Comparison of ENCODE assay signal across 22 mouse cellular contexts in genomic region chr12:52845982-52846381, GRCm38 (mm10).
"Had no signal": no experiment of that assay in that cellular context is flagged by ENCODE, and none has a peak within 500 bp of the region (broad histone marks: within the 10 kb centered on the region; RNA-seq: fewer than 3 reads in every experiment).

No protein-coding gene starts in this region.

- H3K4me3 ChIP-seq: liver, embryonic 13.5 days; liver, embryonic 15.5 days; lung, embryonic 15.5 days; megakaryocyte, embryonic 14.5 days; myocyte; neural tube, embryonic 13.5 days; neural tube, embryonic 15.5 days; stomach, embryonic 15.5 days had no signal

- H3K4me2 ChIP-seq: liver, embryonic 13.5 days; liver, embryonic 15.5 days; lung, embryonic 15.5 days; midbrain, embryonic 11.5 days; neural tube, embryonic 13.5 days; neural tube, embryonic 15.5 days; stomach, embryonic 15.5 days had no signal

- H3K4me1 ChIP-seq: liver, embryonic 13.5 days; liver, embryonic 15.5 days; megakaryocyte, embryonic 14.5 days; stomach, embryonic 15.5 days had no signal

- H3K9ac ChIP-seq: liver, embryonic 13.5 days; liver, embryonic 15.5 days; liver, postnatal 0 days; lung, embryonic 15.5 days; neural tube, embryonic 13.5 days; neural tube, embryonic 15.5 days; stomach, embryonic 15.5 days had no signal

- ATAC-seq: liver, postnatal 0 days; lung, postnatal 0 days; midbrain, embryonic 16.5 days had no signal

- DNase-seq: liver, embryonic 13.5 days; liver, postnatal 0 days; lung, adult 2 months; lung, postnatal 14 days; lung, postnatal 36 days; midbrain, embryonic 14.5 days; retina, postnatal 1 day; right cerebral cortex, adult 18-20 months; thymus, adult 2 months; thymus, postnatal 25 days; thymus, postnatal 4 days had no signal

- H3K36me3 ChIP-seq: liver, embryonic 13.5 days; liver, embryonic 15.5 days; lung, embryonic 15.5 days; neural tube, embryonic 13.5 days; neural tube, embryonic 15.5 days; stomach, embryonic 15.5 days had no signal

- H3K27me3 ChIP-seq: liver, embryonic 13.5 days; liver, embryonic 15.5 days; lung, embryonic 15.5 days; megakaryocyte, embryonic 14.5 days; neural tube, embryonic 13.5 days; neural tube, embryonic 15.5 days; stomach, embryonic 15.5 days had no signal

- H3K9me3 ChIP-seq: liver, embryonic 13.5 days; liver, embryonic 15.5 days; lung, embryonic 15.5 days; megakaryocyte, embryonic 14.5 days; neural tube, embryonic 13.5 days; neural tube, embryonic 15.5 days; stomach, embryonic 15.5 days had no signal

- H3K27ac ChIP-seq: liver, embryonic 13.5 days; liver, embryonic 15.5 days; lung, embryonic 15.5 days; neural tube, embryonic 13.5 days; neural tube, embryonic 15.5 days; stomach, embryonic 15.5 days; stomach, postnatal 0 days had no signal
